Mouse (Mus musculus) embryonic facial prominence, embryonic 12.5 days (tissue): Measurements from ENCODE around the gene Nos1ap. TPM values are rescaled to one million over a fixed set of nuclear protein-coding genes. Genes with fewer than 3 reads are reported as not detected.

Experiments used
- ATAC-seq: fragments of 200-750 bp; cut with Nextera tagmentation; 2 replicates; pipeline ENCODE4 v1.8.0; 2017; ENCODE audit not compliant: insufficient number of reproducible peaks, insufficient read depth, low FRiP score, low TSS enrichment
- H3K27ac ChIP-seq: fragments of 300-500 bp; sonication (generic); 2 replicates; pipeline ENCODE4 v1.5.1; 2016; ENCODE audit warnings: mild to moderate bottlenecking
- H3K27me3 ChIP-seq: fragments of 300-500 bp; sonication (generic); 2 replicates; pipeline ENCODE4 v1.6.1; 2016; ENCODE audit warnings: mild to moderate bottlenecking, moderate library complexity
- H3K36me3 ChIP-seq: fragments of 300-500 bp; sonication (generic); 2 replicates; pipeline ENCODE4 v1.6.1; 2016; ENCODE audit warnings: mild to moderate bottlenecking
- H3K4me1 ChIP-seq: fragments of 300-500 bp; sonication (generic); 2 replicates; pipeline ENCODE4 v1.6.1; 2016
- H3K4me2 ChIP-seq: fragments of 300-500 bp; sonication (generic); replicated peaks from 2 replicates; pipeline ENCODE4 v1.6.1; 2016; ENCODE audit warnings: mild to moderate bottlenecking, moderate library complexity
- H3K4me3 ChIP-seq: fragments of 300-500 bp; sonication (generic); 2 replicates; pipeline ENCODE4 v1.5.1; 2016; ENCODE audit warnings: mild to moderate bottlenecking
- H3K9ac ChIP-seq: fragments of 300-500 bp; sonication (generic); 2 replicates; pipeline ENCODE4 v1.6.1; 2016; ENCODE audit warnings: mild to moderate bottlenecking, moderate library complexity
- H3K9me3 ChIP-seq: fragments of 300-500 bp; sonication (generic); 2 replicates; pipeline ENCODE4 v1.6.1; 2016; ENCODE audit warnings: mild to moderate bottlenecking, moderate library complexity
- WGBS: fragments of 180-500 bp; shearing (Covaris S2); methylation state at CpG from one replicate; pipeline ENCODE4 v1.1.7; 2016; 5-methylcytosine and 5-hydroxymethylcytosine counted together
- polyA plus RNA-seq: library from polyadenylated mRNA; unstranded; fragments of >200 nt; fragmentation: Nextera tagmentation; extraction: Ambion mirVana; gene quantifications from 2 replicates; pipeline ENCODE4 v1.2.1, GENCODE M21; 2016

The Nos1ap gene
- polyA plus RNA-seq, 1 experiment from 2014 or later, result 10.9 TPM

DNA sequence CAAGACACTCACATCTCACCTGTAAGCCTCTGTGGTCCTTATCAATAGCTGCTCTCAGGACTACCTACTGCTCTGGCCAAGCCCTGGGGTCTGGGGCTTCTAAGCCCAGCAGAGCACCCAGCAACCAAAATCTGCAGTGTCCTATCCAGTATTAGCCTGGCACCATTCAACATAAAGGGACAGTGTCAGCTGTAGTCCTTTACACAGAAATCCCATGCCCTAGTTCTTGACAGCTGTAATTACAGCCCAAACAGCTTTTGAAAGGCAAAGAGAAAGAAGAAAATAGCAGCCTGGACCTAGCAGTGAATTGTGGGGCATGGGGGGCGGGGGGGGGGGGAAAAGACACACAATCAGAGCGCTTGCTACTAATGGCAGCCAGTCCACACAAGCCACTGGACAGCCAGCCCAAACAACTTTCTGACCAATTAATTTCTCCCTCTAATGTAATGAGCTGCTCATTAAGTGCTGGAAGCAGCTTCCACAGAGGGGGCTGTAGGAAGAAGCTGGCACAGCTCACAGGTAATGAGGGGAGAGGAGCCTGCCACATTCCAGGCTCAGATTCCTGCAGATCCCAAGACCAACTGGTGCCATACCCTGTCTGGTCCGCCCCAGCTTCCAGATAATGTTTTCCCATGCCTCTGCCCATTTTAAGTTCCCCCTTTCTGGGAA, 77.1 kb downstream of the Nos1ap start:
- no peak overlapping the region for H3K4me3 ChIP-seq
- H3K27me3 ChIP-seq, result no peaks in the 10 kb centered on the region
- no peak overlapping the region for H3K9ac ChIP-seq
- ATAC-seq, result no peak
- H3K4me2 ChIP-seq, result no peak overlapping the region
- no peak overlapping the region for H3K27ac ChIP-seq
- H3K36me3 ChIP-seq, result no peaks in the 10 kb centered on the region
- H3K9me3 ChIP-seq, result no peaks in the 10 kb centered on the region
- H3K4me1 ChIP-seq, result no peaks in the 10 kb centered on the region
- WGBS, result 68% methylated on average over 1 of the region's 3 CpGs

DNA sequence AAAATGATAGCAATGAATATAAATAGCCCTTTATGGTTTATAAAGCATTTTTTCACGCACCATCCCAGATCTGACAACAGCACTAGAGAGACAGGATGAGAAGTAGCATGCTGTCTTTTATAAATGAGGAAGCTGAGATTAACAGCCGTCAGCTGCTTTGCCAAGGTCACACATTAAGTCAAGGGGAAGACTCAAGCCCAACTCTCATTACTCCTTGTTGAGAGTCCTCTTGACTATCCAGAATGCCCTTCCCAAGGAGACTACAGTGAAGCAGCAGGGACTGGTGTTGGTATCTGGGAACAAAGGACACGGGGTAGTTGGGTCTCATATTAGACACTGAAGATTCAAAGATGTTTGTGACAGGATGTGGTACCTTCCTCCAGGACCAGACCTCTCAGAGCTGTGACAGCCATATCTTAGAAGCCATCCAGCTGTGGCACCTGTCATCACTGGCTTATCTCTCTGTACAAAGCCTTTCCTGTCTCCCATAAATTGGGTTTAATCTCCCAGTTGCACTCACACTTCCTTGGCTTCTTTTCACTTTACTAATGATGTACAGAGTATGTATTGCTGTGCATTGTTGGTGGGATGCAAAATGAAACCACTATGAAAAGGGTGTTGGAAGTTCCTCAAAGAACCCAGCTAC, 78.9 kb downstream of the Nos1ap start:
- H3K4me3 ChIP-seq, result no peak overlapping the region
- no peak overlapping the region for H3K27ac ChIP-seq
- WGBS, result 84% methylated on average over 3 of the region's 3 CpGs
- H3K9me3 ChIP-seq, result no peaks in the 10 kb centered on the region
- no peak for ATAC-seq
- H3K36me3 ChIP-seq, result no peaks in the 10 kb centered on the region
- H3K4me1 ChIP-seq, result no peaks in the 10 kb centered on the region
- no peak overlapping the region for H3K4me2 ChIP-seq
- H3K27me3 ChIP-seq, result no peaks in the 10 kb centered on the region
- H3K9ac ChIP-seq, result no peak overlapping the region

DNA sequence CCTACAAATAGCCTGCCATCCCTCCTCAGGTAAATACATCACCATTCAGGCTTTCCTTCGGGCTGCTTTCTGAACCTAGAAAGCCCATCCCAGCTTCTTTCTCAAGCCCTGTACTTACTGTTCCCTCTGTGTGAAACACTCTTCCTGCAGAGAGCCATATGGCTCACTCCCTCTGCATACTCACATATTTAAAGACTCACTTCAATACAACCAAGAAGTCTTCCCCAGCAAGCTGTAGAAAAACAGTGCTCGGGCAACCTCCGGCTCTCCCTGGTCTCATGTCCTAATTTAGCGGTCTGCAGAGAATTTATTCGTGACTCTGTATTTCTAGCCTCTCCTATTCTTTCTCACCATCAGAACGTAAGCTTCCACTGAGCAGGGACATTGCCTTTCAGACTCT, 83.4 kb downstream of the Nos1ap start:
- no peak for ATAC-seq
- Histone ChIP-seq H3K4me3 (no peak overlapping the region), H3K9ac (no peak overlapping the region), H3K4me1 (peaks cover 11% of the 10 kb centered on the region; the same call in 1 of the 2 replicates), H3K27me3 (no peaks in the 10 kb centered on the region), H3K4me2 (no peak overlapping the region), H3K27ac (no peak overlapping the region), H3K9me3 (no peaks in the 10 kb centered on the region), H3K36me3 (no peaks in the 10 kb centered on the region)
- WGBS, result 75% methylated on average over 6 of the region's 6 CpGs

DNA sequence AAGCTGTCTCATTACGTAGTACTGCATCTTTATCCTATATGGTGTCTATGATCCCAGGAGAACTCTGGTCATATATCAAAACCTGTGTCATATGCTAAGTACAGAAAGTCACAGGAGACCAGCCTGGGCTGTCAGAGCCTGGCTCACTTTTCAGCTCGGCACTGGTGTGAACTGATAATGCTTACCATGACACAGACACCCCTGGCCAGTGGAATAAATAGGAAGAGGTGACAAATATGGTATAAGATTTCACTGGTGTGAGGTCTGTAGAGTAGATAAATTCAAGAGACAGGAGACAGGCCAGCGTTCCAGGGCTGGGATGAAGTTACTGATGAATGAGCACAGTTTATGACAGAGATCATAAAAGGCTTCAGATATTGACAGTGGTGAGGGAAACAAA, 84.6 kb downstream of the Nos1ap start:
- no peak for ATAC-seq
- 75% methylated on average over 3 of the region's 3 CpGs for WGBS

DNA sequence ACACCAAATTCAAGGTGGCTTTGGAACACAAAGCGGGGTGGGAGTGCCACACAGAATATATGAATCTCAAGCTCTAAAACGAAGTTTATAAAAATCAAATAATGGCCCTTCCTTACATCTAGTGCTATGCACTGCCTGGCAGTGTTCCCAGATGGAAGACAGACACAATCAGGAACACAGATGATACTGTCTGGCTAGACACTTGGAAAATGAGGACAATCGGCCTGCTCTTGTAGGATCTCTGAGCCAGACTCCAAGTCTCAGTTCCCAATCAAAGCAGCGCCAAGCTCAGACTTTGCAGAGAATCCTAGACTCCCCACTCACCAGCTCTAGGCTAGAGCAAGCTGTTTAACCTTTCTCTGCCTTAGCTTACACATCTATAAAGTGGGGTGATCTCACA, 85.3 kb downstream of the Nos1ap start:
- peaks cover 14% of the 10 kb centered on the region; the same call in 1 of the 2 replicates for H3K4me1 ChIP-seq
- no peak overlapping the region for H3K9ac ChIP-seq
- no peaks in the 10 kb centered on the region for H3K36me3 ChIP-seq
- WGBS, result 83% methylated on average over 4 of the region's 4 CpGs
- H3K27me3 ChIP-seq, result no peaks in the 10 kb centered on the region
- no peak for ATAC-seq
- no peaks in the 10 kb centered on the region for H3K9me3 ChIP-seq
- no peak overlapping the region for H3K27ac ChIP-seq
- no peak overlapping the region for H3K4me2 ChIP-seq
- H3K4me3 ChIP-seq, result no peak overlapping the region

More for the DNA sequence above, 84.6 kb downstream of the Nos1ap start:
- no peaks in the 10 kb centered on the region for H3K36me3 ChIP-seq
- H3K27me3 ChIP-seq, result no peaks in the 10 kb centered on the region
- H3K9me3 ChIP-seq, result no peaks in the 10 kb centered on the region
- H3K27ac ChIP-seq, result no peak overlapping the region
- peaks cover 12% of the 10 kb centered on the region; the same call in 1 of the 2 replicates for H3K4me1 ChIP-seq
- no peak overlapping the region for H3K4me3 ChIP-seq
- H3K4me2 ChIP-seq, result no peak overlapping the region
- no peak overlapping the region for H3K9ac ChIP-seq

DNA sequence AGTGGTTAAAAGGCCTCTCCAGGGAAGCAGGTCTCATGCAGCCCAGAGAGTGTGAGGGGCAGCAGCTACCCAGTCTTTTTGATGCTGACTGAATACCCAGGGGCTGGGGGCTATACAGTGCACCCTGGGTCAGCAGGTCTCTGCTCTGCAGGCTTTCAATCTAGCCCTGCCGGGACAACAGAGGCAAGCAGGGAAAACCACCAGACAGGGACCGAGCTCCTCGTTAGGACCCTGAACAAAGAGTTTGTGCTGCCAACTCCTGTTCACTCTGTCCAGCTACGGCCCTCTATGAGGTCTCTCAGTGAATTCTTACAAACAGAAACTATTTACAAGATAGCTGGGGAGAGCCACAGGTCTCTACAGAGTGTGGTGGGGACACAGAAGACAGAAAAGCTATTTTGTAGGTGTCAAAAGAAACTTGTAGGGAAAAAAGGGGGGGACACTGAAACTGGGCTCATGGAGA, 86.4 kb downstream of the Nos1ap start:
- no peaks in the 10 kb centered on the region for H3K9me3 ChIP-seq
- no peak for ATAC-seq
- H3K4me1 ChIP-seq, result peaks cover 19% of the 10 kb centered on the region; the same call in 1 of the 2 replicates
- H3K4me3 ChIP-seq, result no peak overlapping the region
- H3K4me2 ChIP-seq, result no peak overlapping the region
- H3K27ac ChIP-seq, result no peak overlapping the region
- H3K27me3 ChIP-seq, result no peaks in the 10 kb centered on the region
- 35% methylated on average over 4 of the region's 4 CpGs for WGBS
- H3K36me3 ChIP-seq, result no peaks in the 10 kb centered on the region
- no peak overlapping the region for H3K9ac ChIP-seq

DNA sequence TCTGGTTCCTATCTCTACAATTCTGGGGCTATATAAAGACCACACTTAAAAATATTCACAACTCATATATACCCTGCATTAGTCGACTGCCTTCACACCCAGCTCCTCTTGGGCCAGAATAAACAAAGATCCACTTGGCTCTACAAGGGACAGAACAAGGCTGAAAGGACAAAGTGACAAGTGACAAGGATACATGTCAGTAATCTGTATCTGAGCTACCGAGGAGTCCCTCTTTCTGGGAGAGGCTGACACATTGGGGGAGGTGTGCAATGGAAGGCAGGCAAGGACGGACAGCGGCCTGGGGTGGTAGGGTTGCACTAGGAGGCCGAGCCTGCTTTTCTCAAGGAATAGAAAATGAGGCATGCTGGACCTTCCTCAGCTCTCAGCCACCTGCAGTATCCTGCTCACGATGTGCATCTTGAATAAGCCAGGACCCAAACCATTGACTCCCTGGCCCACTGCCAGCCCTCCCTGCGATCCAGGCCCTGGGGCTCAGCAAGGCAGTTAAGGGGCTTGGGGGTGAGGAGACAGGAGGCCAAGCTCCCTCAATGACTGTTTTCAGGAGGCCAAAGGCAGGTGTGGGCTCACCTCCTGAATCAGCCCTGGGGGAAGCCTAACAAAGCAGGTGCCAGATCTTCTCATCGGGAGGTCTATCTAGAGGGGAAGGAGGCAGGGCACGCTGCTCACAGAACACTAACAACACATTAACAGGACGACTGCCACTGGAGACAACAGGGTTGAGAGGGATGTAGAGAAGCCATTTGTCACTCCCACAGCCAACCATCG, 87.0 kb downstream of the Nos1ap start:
- no peaks in the 10 kb centered on the region for H3K27me3 ChIP-seq
- H3K27ac ChIP-seq, result no peak overlapping the region
- H3K4me1 ChIP-seq, result peaks cover 19% of the 10 kb centered on the region; the same call in 1 of the 2 replicates
- H3K36me3 ChIP-seq, result no peaks in the 10 kb centered on the region
- 42% methylated on average over 11 of the region's 11 CpGs for WGBS
- no peaks in the 10 kb centered on the region for H3K9me3 ChIP-seq
- no peak overlapping the region for H3K4me2 ChIP-seq
- ATAC-seq, result no peak
- no peak overlapping the region for H3K4me3 ChIP-seq
- no peak overlapping the region for H3K9ac ChIP-seq

DNA sequence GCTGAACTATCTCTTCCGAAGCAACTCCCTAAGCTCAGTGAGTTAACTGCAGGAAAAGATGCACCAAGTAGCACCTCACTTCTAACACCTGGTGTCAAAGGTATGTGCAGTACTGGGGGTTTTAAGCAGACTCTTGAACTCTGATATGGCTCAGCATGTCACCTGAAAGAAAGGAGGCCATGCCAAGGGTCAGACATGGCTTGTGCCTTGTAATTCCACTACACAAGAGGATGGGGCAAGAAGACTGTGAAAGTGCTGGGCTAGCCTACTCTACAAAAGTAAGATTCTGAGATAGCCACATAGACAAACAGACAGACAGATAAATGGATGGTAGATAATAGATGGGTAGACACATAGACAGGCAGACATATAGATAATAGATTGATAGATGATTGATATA, 87.7 kb downstream of the Nos1ap start:
- H3K27ac ChIP-seq, result no peak overlapping the region
- peaks cover 19% of the 10 kb centered on the region; the same call in 1 of the 2 replicates for H3K4me1 ChIP-seq
- ATAC-seq, result no peak
- 86% methylated on average over 1 of the region's 1 CpGs for WGBS
- no peak overlapping the region for H3K4me2 ChIP-seq
- H3K36me3 ChIP-seq, result no peaks in the 10 kb centered on the region
- H3K9me3 ChIP-seq, result no peaks in the 10 kb centered on the region
- no peak overlapping the region for H3K9ac ChIP-seq
- H3K27me3 ChIP-seq, result no peaks in the 10 kb centered on the region
- H3K4me3 ChIP-seq, result no peak overlapping the region

DNA sequence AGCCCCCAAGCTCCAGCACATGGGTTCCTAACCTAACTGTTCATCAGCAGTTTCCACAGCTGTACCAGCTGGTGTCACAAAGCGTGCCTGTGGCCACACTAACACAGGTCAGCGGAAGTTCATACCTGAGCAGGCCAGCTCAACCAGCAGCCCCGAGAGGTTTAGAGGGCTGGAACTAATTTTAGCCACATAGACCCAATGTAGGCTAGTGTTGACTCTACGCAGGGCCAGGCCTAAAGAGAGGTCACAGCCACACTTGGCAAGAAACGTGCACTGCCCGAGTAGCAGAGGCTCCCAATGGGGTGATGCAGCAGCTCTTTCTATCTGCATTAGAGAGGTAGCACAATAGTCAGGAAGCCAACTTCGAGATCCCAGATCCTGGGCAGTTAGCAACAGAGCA, 88.1 kb downstream of the Nos1ap start:
- Histone ChIP-seq H3K27ac (no peak overlapping the region), H3K9me3 (no peaks in the 10 kb centered on the region), H3K4me1 (peaks cover 19% of the 10 kb centered on the region; the same call in 1 of the 2 replicates), H3K36me3 (no peaks in the 10 kb centered on the region), H3K4me3 (no peak overlapping the region), H3K4me2 (no peak overlapping the region), H3K27me3 (no peaks in the 10 kb centered on the region), H3K9ac (no peak overlapping the region)
- WGBS, result 45% methylated on average over 7 of the region's 7 CpGs
- ATAC-seq, result no peak

DNA sequence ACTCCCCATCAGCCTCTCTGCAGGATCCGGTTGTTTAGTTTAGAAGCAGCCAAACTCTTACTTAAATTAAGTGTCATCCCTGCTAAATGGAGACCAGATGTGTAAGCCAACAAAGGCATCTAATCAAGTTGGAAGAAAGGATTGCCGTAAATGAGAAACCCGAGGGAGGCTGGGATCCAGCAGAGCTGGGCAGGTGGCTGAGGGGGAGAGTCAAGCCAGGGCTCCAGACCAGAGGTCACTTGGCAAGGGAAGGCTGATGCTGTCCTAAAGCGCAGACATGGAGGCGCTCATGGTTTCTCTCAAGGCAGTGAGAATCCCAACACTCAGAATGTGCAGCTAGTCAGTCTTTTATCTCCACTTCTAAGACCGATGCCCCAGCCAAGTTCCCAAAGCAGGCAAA, 89.8 kb downstream of the Nos1ap start:
- 36% methylated on average over 6 of the region's 6 CpGs for WGBS
- H3K27me3 ChIP-seq, result no peaks in the 10 kb centered on the region
- ATAC-seq, result no peak
- peaks cover 19% of the 10 kb centered on the region; the same call in 1 of the 2 replicates for H3K4me1 ChIP-seq
- H3K9ac ChIP-seq, result no peak overlapping the region
- no peaks in the 10 kb centered on the region for H3K9me3 ChIP-seq
- no peak overlapping the region for H3K4me2 ChIP-seq
- no peak overlapping the region for H3K27ac ChIP-seq
- H3K4me3 ChIP-seq, result no peak overlapping the region
- H3K36me3 ChIP-seq, result no peaks in the 10 kb centered on the region

DNA sequence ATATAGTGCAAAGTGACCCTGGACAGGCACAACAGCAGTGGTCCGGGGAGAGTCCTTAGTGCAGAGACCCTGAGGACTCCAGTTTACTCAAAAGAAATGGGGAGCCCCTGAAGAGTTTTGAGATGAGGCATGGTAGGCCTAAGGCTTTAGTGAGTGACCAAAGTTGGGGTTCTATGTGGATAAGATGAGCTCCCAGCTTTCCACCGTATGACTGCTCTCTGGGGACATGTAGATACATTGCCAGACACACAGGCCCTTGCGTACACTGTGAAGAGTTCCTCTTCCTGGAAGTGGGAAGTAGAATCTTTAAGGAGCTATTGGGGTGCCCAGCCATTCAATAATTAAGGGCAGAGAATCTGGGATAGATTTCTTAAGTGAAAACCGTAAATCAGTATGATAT, 90.2 kb downstream of the Nos1ap start:
- Histone ChIP-seq H3K9me3 (no peaks in the 10 kb centered on the region), H3K9ac (no peak overlapping the region), H3K27me3 (no peaks in the 10 kb centered on the region), H3K4me1 (peaks cover 19% of the 10 kb centered on the region; the same call in 1 of the 2 replicates), H3K36me3 (no peaks in the 10 kb centered on the region), H3K4me2 (no peak overlapping the region), H3K4me3 (no peak overlapping the region), H3K27ac (no peak overlapping the region)
- ATAC-seq, result no peak
- WGBS, result 40% methylated on average over 4 of the region's 4 CpGs
